Mouse (Mus musculus): ENCODE measurements around the gene Hps3.

GRCm38 (mm10) chr3:19958031-19958430 is 77.1 kb downstream of the Hps3 start:
- TF ChIP-seq CTCF (conservative IDR thresholded peaks at IDR 0.05; ENCODE audit: low read length) (no peak), NANOG (IDR thresholded peaks at IDR 0.05; ENCODE audit: borderline replicate concordance, low read length) (no peak)

Data from E14TG2a.4 (cell line).